ENCODE assay signal across 9 mouse cellular contexts in genomic region chr12:108450546-108450945, GRCm38 (mm10).
DNase-seq lines count a peak whose midpoint lies in the region; ATAC-seq and TF ChIP-seq lines count a peak whose summit lies in the region.
"Had no signal": no experiment of that assay in that cellular context is flagged by ENCODE, and none has a peak within 500 bp of the region (broad histone marks: within the 10 kb centered on the region; RNA-seq: fewer than 3 reads in every experiment).

No protein-coding gene starts in this region.

- no peaks in the 10 kb centered on the region for H3K27me3 ChIP-seq in forebrain, embryonic 15.5 days
- H3K27me3 ChIP-seq in forebrain, embryonic 12.5 days, result no peaks in the 10 kb centered on the region
- no peaks in the 10 kb centered on the region for H3K27me3 ChIP-seq in lung, embryonic 15.5 days
- H3K27me3 ChIP-seq in hindbrain, embryonic 16.5 days (replicated peaks; ENCODE audit: control insufficient read depth, insufficient read depth, low read length), result no peaks in the 10 kb centered on the region
- no peaks in the 10 kb centered on the region for H3K27me3 ChIP-seq in midbrain, postnatal 0 days (ENCODE audit: insufficient read depth, low read length)
- no peaks in the 10 kb centered on the region for H3K27me3 ChIP-seq in stomach, postnatal 0 days (ENCODE audit: control insufficient read depth, insufficient read depth, low read length)

- H3K4me1 ChIP-seq in forebrain, embryonic 15.5 days, result peaks cover 34% of the 10 kb centered on the region
- peaks cover 19% of the 10 kb centered on the region for H3K4me1 ChIP-seq in forebrain, embryonic 12.5 days
- peaks cover 33% of the 10 kb centered on the region for H3K4me1 ChIP-seq in lung, embryonic 15.5 days
- H3K4me1 ChIP-seq in hindbrain, embryonic 16.5 days (ENCODE audit: control insufficient read depth, insufficient read depth, low read depth, low read length), result peaks cover 12% of the 10 kb centered on the region
- peaks cover 6% of the 10 kb centered on the region; the same call in 1 of the 2 replicates for H3K4me1 ChIP-seq in midbrain, postnatal 0 days (ENCODE audit: insufficient read depth, low read length)
- H3K4me1 ChIP-seq in stomach, postnatal 0 days (replicated peaks; ENCODE audit: control insufficient read depth, insufficient read depth), result no peaks in the 10 kb centered on the region

- no peaks in the 10 kb centered on the region for H3K9me3 ChIP-seq in forebrain, embryonic 15.5 days
- no peaks in the 10 kb centered on the region for H3K9me3 ChIP-seq in forebrain, embryonic 12.5 days
- H3K9me3 ChIP-seq in lung, embryonic 15.5 days, result no peaks in the 10 kb centered on the region
- no peaks in the 10 kb centered on the region for H3K9me3 ChIP-seq in hindbrain, embryonic 16.5 days (ENCODE audit: control insufficient read depth, low read length)
- no peaks in the 10 kb centered on the region for H3K9me3 ChIP-seq in midbrain, postnatal 0 days (ENCODE audit: low read length)
- H3K9me3 ChIP-seq in stomach, postnatal 0 days (ENCODE audit: control insufficient read depth, low read length), result no peaks in the 10 kb centered on the region

- H3K36me3 ChIP-seq in forebrain, embryonic 15.5 days, result no peaks in the 10 kb centered on the region
- no peaks in the 10 kb centered on the region for H3K36me3 ChIP-seq in forebrain, embryonic 12.5 days (replicated peaks)
- H3K36me3 ChIP-seq in lung, embryonic 15.5 days, result no peaks in the 10 kb centered on the region
- H3K36me3 ChIP-seq in hindbrain, embryonic 16.5 days (ENCODE audit: control insufficient read depth, insufficient read depth, low read length), result no peaks in the 10 kb centered on the region
- no peaks in the 10 kb centered on the region for H3K36me3 ChIP-seq in midbrain, postnatal 0 days (ENCODE audit: insufficient read depth, low read length)
- no peaks in the 10 kb centered on the region for H3K36me3 ChIP-seq in stomach, postnatal 0 days (ENCODE audit: control insufficient read depth, insufficient read depth, low read length)

- 0 out of 2 replicates have a peak overlapping the region, but pooled peaks have one; percentile 9 for H3K27ac ChIP-seq in forebrain, embryonic 15.5 days (replicated peaks)
- H3K27ac ChIP-seq in forebrain, embryonic 12.5 days, result no peak overlapping the region
- H3K27ac ChIP-seq in lung, embryonic 15.5 days, result peak overlapping the region; percentile 24; the same call in 1 of the 2 replicates
- no peak overlapping the region for H3K27ac ChIP-seq in hindbrain, embryonic 16.5 days (ENCODE audit: low read depth, low read length)
- no peak overlapping the region; the same call in 1 of the 2 replicates for H3K27ac ChIP-seq in midbrain, postnatal 0 days (ENCODE audit: low read depth, low read length)
- H3K27ac ChIP-seq in stomach, postnatal 0 days (replicated peaks), result no peak overlapping the region
- H3K27ac ChIP-seq: kidney, postnatal 0 days had no signal

- no peak overlapping the region for H3K4me3 ChIP-seq in forebrain, embryonic 15.5 days
- H3K4me3 ChIP-seq in forebrain, embryonic 12.5 days (replicated peaks), result no peak overlapping the region
- H3K4me3 ChIP-seq in lung, embryonic 15.5 days, result no peak overlapping the region
- no peak overlapping the region for H3K4me3 ChIP-seq in hindbrain, embryonic 16.5 days (ENCODE audit: low read length)
- H3K4me3 ChIP-seq in midbrain, postnatal 0 days (ENCODE audit: low read depth, low read length), result no peak overlapping the region
- no peak overlapping the region for H3K4me3 ChIP-seq in stomach, postnatal 0 days (ENCODE audit: low read depth, low read length)

- H3K9ac ChIP-seq in forebrain, embryonic 15.5 days (replicated peaks), result no peak overlapping the region
- no peak overlapping the region for H3K9ac ChIP-seq in forebrain, embryonic 12.5 days
- no peak overlapping the region for H3K9ac ChIP-seq in lung, embryonic 15.5 days
- H3K9ac ChIP-seq in hindbrain, embryonic 16.5 days (ENCODE audit: low read depth, low read length), result no peak overlapping the region
- H3K9ac ChIP-seq in midbrain, postnatal 0 days (replicated peaks; ENCODE audit: low read length, poor library complexity, severe bottlenecking), result no peak overlapping the region
- no peak overlapping the region for H3K9ac ChIP-seq in stomach, postnatal 0 days (ENCODE audit: low read length)

- ATAC-seq in forebrain, embryonic 15.5 days (replicated peaks), result no peak
- no peak for ATAC-seq in forebrain, embryonic 12.5 days (ENCODE audit: low FRiP score)
- no peak for ATAC-seq in lung, embryonic 15.5 days (ENCODE audit: borderline replicate concordance, extremely low read depth, low FRiP score, low TSS enrichment)
- 0 out of 2 replicates have a peak, but pooled peaks have one; percentile 31 for ATAC-seq in hindbrain, embryonic 16.5 days
- no peak for ATAC-seq in midbrain, postnatal 0 days (ENCODE audit: low FRiP score)
- no peak for ATAC-seq in stomach, postnatal 0 days (ENCODE audit: low FRiP score, low TSS enrichment)

- TF ChIP-seq CTCF in midbrain, postnatal 0 days (IDR thresholded peaks at IDR 0.05), result no peak
- TF ChIP-seq CTCF in stomach, postnatal 0 days (IDR thresholded peaks at IDR 0.05; ENCODE audit: low read depth), result no peak

- WGBS in forebrain, embryonic 15.5 days, result 72% methylated on average over 5 of the region's 5 CpGs
- WGBS in forebrain, embryonic 12.5 days, result 84% methylated on average over 5 of the region's 5 CpGs
- WGBS in lung, embryonic 15.5 days, result 49% methylated on average over 5 of the region's 5 CpGs
- WGBS in hindbrain, embryonic 16.5 days, result 62% methylated on average over 5 of the region's 5 CpGs
- 59% methylated on average over 5 of the region's 5 CpGs for WGBS in midbrain, postnatal 0 days
- 64% methylated on average over 5 of the region's 5 CpGs for WGBS in stomach, postnatal 0 days

- no peak for DNase-seq in lung, adult 18-20 months
- peak; percentile 29 for DNase-seq in midbrain, postnatal 0 days (ENCODE audit: low spot score)
- no peak for DNase-seq in spleen, adult 12 weeks (ENCODE audit: low spot score)
- no peak for DNase-seq in stomach, postnatal 0 days (ENCODE audit: low spot score)

- TF ChIP-seq EP300 in stomach, postnatal 0 days (optimal IDR thresholded peaks at IDR 0.05), result no peak

- H3K4me2 ChIP-seq in forebrain, embryonic 15.5 days (replicated peaks), result no peak overlapping the region
- no peak overlapping the region for H3K4me2 ChIP-seq in forebrain, embryonic 12.5 days
- H3K4me2 ChIP-seq in lung, embryonic 15.5 days, result no peak overlapping the region
- H3K4me2 ChIP-seq in hindbrain, embryonic 16.5 days (ENCODE audit: low read length), result no peak overlapping the region
- H3K4me2 ChIP-seq in midbrain, postnatal 0 days (ENCODE audit: low read depth, low read length, poor library complexity, severe bottlenecking), result no peak overlapping the region
- H3K4me2 ChIP-seq in stomach, postnatal 0 days (replicated peaks; ENCODE audit: low read depth), result no peak overlapping the region

Comparison
In these comparisons a context has a peak if more than half of its experiments do, and no peak if none do; other contexts are left out.
1. H3K27ac ChIP-seq: peak in forebrain, embryonic 15.5 days (single experiment) and lung, embryonic 15.5 days (single experiment); none in forebrain, embryonic 12.5 days (single experiment), hindbrain, embryonic 16.5 days (single experiment), midbrain, postnatal 0 days (single experiment) and stomach, postnatal 0 days (single experiment).